Mouse (Mus musculus) thymus, adult 2 months (tissue): ENCODE results near the gene Pde3a. TPM values are rescaled to one million over a fixed set of nuclear protein-coding genes. Genes with fewer than 3 reads are reported as not detected.

Experiments
- DNase-seq: peaks from one replicate; pipeline ENCODE4 v3.0.0; 2021
- H3K27ac ChIP-seq: fragments of 200-500 bp; 2 replicates; pipeline ENCODE4 v1.5.1; 2012; ENCODE audit warnings: low read length, control low read depth; ENCODE audit not compliant: control insufficient read depth, insufficient read depth
- H3K27me3 ChIP-seq: fragments of 200-500 bp; 2 replicates; pipeline ENCODE4 v1.6.1; 2012; ENCODE audit warnings: mild to moderate bottlenecking, low read length, moderate library complexity, mixed read lengths; ENCODE audit not compliant: control insufficient read depth, insufficient read depth
- H3K36me3 ChIP-seq: fragments of 200-500 bp; 2 replicates; pipeline ENCODE4 v1.6.1; 2012; ENCODE audit warnings: mild to moderate bottlenecking, low read length, moderate library complexity; ENCODE audit not compliant: control insufficient read depth, insufficient read depth
- H3K4me1 ChIP-seq: fragments of 200-500 bp; replicated peaks from 2 replicates; pipeline ENCODE4 v1.6.1; 2012; ENCODE audit warnings: low read length; ENCODE audit not compliant: control insufficient read depth, insufficient read depth
- H3K4me3 ChIP-seq: fragments of 200-500 bp; 2 replicates; pipeline ENCODE4 v1.5.1; 2012; ENCODE audit warnings: mild to moderate bottlenecking, low read length, control low read depth, moderate library complexity; ENCODE audit not compliant: control insufficient read depth, insufficient read depth
- CTCF ChIP-seq: fragments of 200-500 bp; IDR thresholded peaks from 2 replicates; pipeline ENCODE4 v1.5.1; 2012; ENCODE audit warnings: mild to moderate bottlenecking, control low read depth, low read length, moderate library complexity, borderline replicate concordance; ENCODE audit not compliant: control insufficient read depth, poor library complexity, insufficient read depth; ENCODE audit errors: extremely low read depth
- POLR2A ChIP-seq: fragments of 200-500 bp; IDR thresholded peaks from 2 replicates; pipeline ENCODE4 v1.6.1; 2012; ENCODE audit warnings: mild to moderate bottlenecking, low read length, control low read depth, moderate library complexity; ENCODE audit not compliant: control insufficient read depth, poor library complexity, insufficient read depth; ENCODE audit errors: extremely low read depth
- WGBS: fragments of 180-500 bp; shearing (Covaris S2); methylation state at CpG from one replicate; pipeline ENCODE4 v1.1.7; 2018; 5-methylcytosine and 5-hydroxymethylcytosine counted together
- polyA plus RNA-seq: library from polyadenylated mRNA; depleted of rRNA; stranded (reverse); fragments of >200 nt; gene quantifications from 2 replicates; pipeline ENCODE4 v1.2.3, GENCODE M21; 2012

Pde3a gene
- polyA plus RNA-seq, 1 experiment = 1.3 TPM

DNA sequence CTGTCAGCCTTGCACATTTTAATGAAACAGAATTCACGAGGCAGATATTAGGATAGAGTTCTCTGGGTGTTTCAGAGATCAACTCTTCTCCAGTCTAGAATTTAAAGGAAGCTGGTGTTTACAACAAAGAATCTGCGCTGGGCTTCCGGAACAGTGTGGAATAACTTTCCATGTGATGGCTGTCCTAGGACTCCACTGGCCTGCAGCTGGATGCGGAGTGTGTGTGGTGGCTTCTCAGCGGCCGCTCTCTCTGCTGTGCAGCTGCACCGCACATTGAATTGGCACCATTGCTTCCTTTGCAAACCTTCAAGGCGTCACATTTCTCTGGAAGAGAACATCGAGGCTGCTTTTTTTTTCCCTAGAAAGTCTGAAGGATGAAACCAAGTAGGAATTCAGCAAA is 99.5 kb downstream of the Pde3a start:
- DNase-seq = no peak
- no peak overlapping the region for H3K4me3 ChIP-seq
- 93% methylated on average over 9 of the region's 9 CpGs for WGBS
- TF ChIP-seq POLR2A = no peak
- TF ChIP-seq CTCF = no peak
- H3K27me3 ChIP-seq = no peaks in the 10 kb centered on the region
- no peak overlapping the region for H3K27ac ChIP-seq
- no peaks in the 10 kb centered on the region for H3K4me1 ChIP-seq
- H3K36me3 ChIP-seq = no peaks in the 10 kb centered on the region

- no peaks in the 10 kb centered on the region for H3K27me3 ChIP-seq
- WGBS = 94% methylated on average over 5 of the region's 5 CpGs
- H3K36me3 ChIP-seq = no peaks in the 10 kb centered on the region
- H3K27ac ChIP-seq = no peak overlapping the region
- no peak overlapping the region for H3K4me3 ChIP-seq
- TF ChIP-seq CTCF (no peak), POLR2A (no peak)
- DNase-seq = no peak
- H3K4me1 ChIP-seq = no peaks in the 10 kb centered on the region
Measured at GRCm38 (mm10) chr6:141350261-141350660, 101.2 kb downstream of the Pde3a start.

DNA sequence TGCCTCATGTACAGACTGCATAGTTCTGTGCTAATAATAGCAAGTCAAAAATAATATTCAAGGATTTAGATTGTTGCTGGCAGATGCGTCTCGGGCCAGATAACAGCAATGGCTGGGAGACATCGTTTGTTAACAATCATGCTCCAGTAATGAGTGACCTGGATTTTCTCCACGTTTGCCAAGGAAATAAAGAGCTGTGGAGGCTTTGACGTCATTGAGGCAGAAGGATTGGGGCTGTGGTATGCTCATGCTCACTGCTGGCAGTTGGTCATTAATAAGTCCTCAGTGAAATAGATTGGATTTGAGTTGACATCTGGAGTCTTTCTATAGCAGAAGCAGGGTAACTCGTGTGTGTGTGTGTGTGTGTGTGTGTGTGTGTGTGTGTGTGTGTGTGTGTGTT is 103.2 kb downstream of the Pde3a start:
- no peak overlapping the region for H3K4me3 ChIP-seq
- TF ChIP-seq CTCF (no peak), POLR2A (no peak)

DNA sequence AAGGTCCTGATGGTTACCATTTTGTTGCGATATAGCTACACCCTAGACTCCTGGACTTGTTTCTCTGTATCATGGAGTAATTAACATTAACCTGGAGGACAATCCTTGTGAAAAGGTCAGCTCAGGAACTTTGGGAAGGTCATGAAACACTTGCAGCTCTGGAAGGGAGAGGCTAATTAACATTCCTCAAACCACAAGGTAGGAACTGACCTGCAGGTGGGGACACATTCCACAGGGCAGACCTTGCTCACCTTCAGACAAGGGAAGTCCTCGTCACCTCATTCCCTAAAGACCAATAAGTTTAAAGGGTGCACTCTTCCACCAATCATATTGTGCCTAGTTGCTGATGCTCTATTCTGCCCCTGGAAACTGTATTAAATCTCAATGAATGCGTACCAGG is 114.6 kb downstream of the Pde3a start:
- DNase-seq = no peak
- Histone ChIP-seq H3K27ac (no peak overlapping the region), H3K36me3 (no peaks in the 10 kb centered on the region), H3K4me3 (no peak overlapping the region), H3K4me1 (no peaks in the 10 kb centered on the region), H3K27me3 (no peaks in the 10 kb centered on the region)
- 99% methylated on average over 3 of the region's 3 CpGs for WGBS
- TF ChIP-seq CTCF (no peak), POLR2A (no peak)

More for the DNA sequence above, 103.2 kb downstream of the Pde3a start:
- Histone ChIP-seq H3K4me1 (no peaks in the 10 kb centered on the region), H3K36me3 (no peaks in the 10 kb centered on the region), H3K27ac (no peak overlapping the region), H3K27me3 (no peaks in the 10 kb centered on the region)
- WGBS = 77% methylated on average over 6 of the region's 6 CpGs
- no peak for DNase-seq

DNA sequence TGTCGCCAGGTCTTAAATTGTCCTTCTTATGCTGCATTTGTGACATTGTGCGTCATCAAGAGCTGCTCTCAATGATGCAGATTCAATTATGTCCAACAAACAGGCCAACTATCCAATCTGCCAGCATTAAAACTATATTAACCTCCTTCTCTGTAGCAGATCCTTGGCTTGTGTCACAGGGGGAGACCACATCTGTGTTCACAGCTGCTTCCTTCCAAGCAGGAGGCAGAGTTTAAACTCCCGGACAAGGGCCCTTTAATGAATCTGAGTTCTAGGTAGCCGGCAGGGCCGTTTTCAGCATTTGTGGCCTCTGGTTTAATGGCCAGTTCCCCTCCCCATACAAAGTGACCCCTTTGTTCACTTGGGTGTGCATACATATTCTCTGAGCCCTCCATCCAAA is 118.0 kb downstream of the Pde3a start:
- Histone ChIP-seq H3K27ac (no peak overlapping the region), H3K4me1 (no peaks in the 10 kb centered on the region), H3K36me3 (no peaks in the 10 kb centered on the region), H3K4me3 (no peak overlapping the region), H3K27me3 (no peaks in the 10 kb centered on the region)
- TF ChIP-seq CTCF = no peak
- no peak for TF ChIP-seq POLR2A
- no peak for DNase-seq
- WGBS = 93% methylated on average over 5 of the region's 5 CpGs

GRCm38 (mm10) chr6:141372697-141373096 is 123.6 kb downstream of the Pde3a start:
- WGBS = 47% methylated on average over 2 of the region's 2 CpGs
- Histone ChIP-seq H3K4me1 (no peaks in the 10 kb centered on the region), H3K27ac (no peak overlapping the region), H3K36me3 (no peaks in the 10 kb centered on the region), H3K27me3 (no peaks in the 10 kb centered on the region), H3K4me3 (no peak overlapping the region)
- TF ChIP-seq POLR2A = no peak
- no peak for DNase-seq

GRCm38 (mm10) chr6:141374469-141375057 is 125.5 kb downstream of the Pde3a start:
- no peak for DNase-seq
- Histone ChIP-seq H3K27ac (no peak overlapping the region), H3K4me1 (no peaks in the 10 kb centered on the region), H3K27me3 (no peaks in the 10 kb centered on the region), H3K36me3 (no peaks in the 10 kb centered on the region), H3K4me3 (no peak overlapping the region)
- TF ChIP-seq POLR2A (no peak), CTCF (no peak)
- WGBS = 80% methylated on average over 2 of the region's 2 CpGs
